Mouse (Mus musculus) lung, postnatal 0 days (tissue): ENCODE measurements around the gene Chn2.

Experiments used
- CTCF ChIP-seq: IDR thresholded peaks from 2 replicates; pipeline ENCODE4 v1.5.1; 2016; ENCODE audit warnings: antibody characterized with exemption, mild to moderate bottlenecking
- EP300 ChIP-seq: IDR thresholded peaks from 2 replicates; pipeline ENCODE4 v1.6.1; 2016; ENCODE audit warnings: antibody characterized with exemption, mild to moderate bottlenecking, control low read depth

DNA sequence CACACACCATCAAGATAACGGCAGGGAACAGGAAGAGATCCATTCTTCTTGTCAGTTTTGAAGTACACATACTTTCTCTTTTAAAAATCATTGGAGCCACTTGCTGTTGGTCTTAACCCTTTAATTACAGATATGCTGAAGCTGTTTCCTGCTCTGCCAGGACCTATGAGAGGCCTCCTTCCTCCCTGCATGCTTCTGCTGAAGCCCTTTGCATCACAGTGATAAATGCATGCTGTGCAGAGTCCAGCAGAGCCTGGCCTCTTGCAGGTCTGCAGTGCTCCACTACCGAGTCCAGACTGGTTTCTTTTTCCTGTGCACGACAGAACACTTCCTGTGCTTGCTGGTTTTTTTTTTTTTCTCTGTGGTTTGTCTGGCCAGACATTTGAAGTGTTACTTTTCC lies 119.0 kb downstream of the Chn2 start:
- TF ChIP-seq CTCF: no peak
- TF ChIP-seq EP300: no peak
